Mouse (Mus musculus): ENCODE data around the gene Igsf3. TPM values are rescaled to one million over a fixed set of nuclear protein-coding genes. Genes with fewer than 3 reads are reported as not detected.

The Igsf3 gene
- polyA plus RNA-seq, 2 experiments = 1.3 to 3.2 TPM

GRCm38 (mm10) chr3:101404620-101405415 is 27.9 kb downstream of the Igsf3 start:
- H3K27ac ChIP-seq = no peak overlapping the region
- no peaks in the 10 kb centered on the region; a peak in 1 of 4 replicates for H3K4me1 ChIP-seq (replicated peaks; ENCODE audit: control insufficient read depth in 2 of 2, insufficient read depth in 2 of 2, low read length in 1 of 2)

GRCm38 (mm10) chr3:101405495-101405894 is 28.6 kb downstream of the Igsf3 start:
- Histone ChIP-seq H3K9me3 (ENCODE audit: control insufficient read depth, low read length) (no peaks in the 10 kb centered on the region), H3K27me3 (ENCODE audit: control insufficient read depth, insufficient read depth, low read length) (no peaks in the 10 kb centered on the region), H3K4me2 (ENCODE audit: low read depth) (no peak overlapping the region), H3K9ac (replicated peaks) (no peak overlapping the region), H3K27ac (no peak overlapping the region), H3K4me3 (ENCODE audit: insufficient read depth in 1 of 2, low read depth in 2 of 2, low read length in 2 of 2) (no peak overlapping the region), H3K4me1 (replicated peaks; ENCODE audit: control insufficient read depth in 2 of 2, insufficient read depth in 2 of 2, low read length in 1 of 2) (no peaks in the 10 kb centered on the region; a peak in 2 of 4 replicates), H3K36me3 (replicated peaks; ENCODE audit: control insufficient read depth, insufficient read depth, low read depth) (no peaks in the 10 kb centered on the region)
- WGBS (ENCODE audit: insufficient replicate concordance) = 68% methylated on average over 10 of the region's 10 CpGs
- TF ChIP-seq CTCF (IDR thresholded peaks at IDR 0.05; ENCODE audit: low read depth) (no peak), EP300 (IDR thresholded peaks at IDR 0.05; ENCODE audit: low read depth) (no peak)
- no peak for DNase-seq (ENCODE audit: low read depth in 3 of 3, low spot score in 3 of 3)
- no peak for ATAC-seq (ENCODE audit: insufficient read depth)

More at GRCm38 (mm10) chr3:101404620-101405415, 27.9 kb downstream of the Igsf3 start:
- TF ChIP-seq EP300 (IDR thresholded peaks at IDR 0.05; ENCODE audit: low read depth) (no peak), CTCF (IDR thresholded peaks at IDR 0.05; ENCODE audit: low read depth) (no peak)
- Histone ChIP-seq H3K4me2 (ENCODE audit: low read depth) (no peak overlapping the region), H3K9me3 (ENCODE audit: control insufficient read depth, low read length) (no peaks in the 10 kb centered on the region), H3K36me3 (replicated peaks; ENCODE audit: control insufficient read depth, insufficient read depth, low read depth) (no peaks in the 10 kb centered on the region), H3K27me3 (ENCODE audit: control insufficient read depth, insufficient read depth, low read length) (no peaks in the 10 kb centered on the region), H3K9ac (replicated peaks) (no peak overlapping the region), H3K4me3 (ENCODE audit: insufficient read depth in 1 of 2, low read depth in 2 of 2, low read length in 2 of 2) (no peak overlapping the region)
- no peak for DNase-seq (ENCODE audit: low read depth in 3 of 3, low spot score in 3 of 3)
- WGBS (ENCODE audit: insufficient replicate concordance) = 72% methylated on average over 13 of the region's 13 CpGs
- ATAC-seq (ENCODE audit: insufficient read depth) = no peak

GRCm38 (mm10) chr3:101406097-101406496 is 29.2 kb downstream of the Igsf3 start:
- Histone ChIP-seq H3K4me3 (ENCODE audit: insufficient read depth in 1 of 2, low read depth in 2 of 2, low read length in 2 of 2) (no peak overlapping the region), H3K9ac (replicated peaks) (no peak overlapping the region), H3K4me2 (ENCODE audit: low read depth) (no peak overlapping the region), H3K27ac (no peak overlapping the region), H3K36me3 (replicated peaks; ENCODE audit: control insufficient read depth, insufficient read depth, low read depth) (no peaks in the 10 kb centered on the region), H3K9me3 (ENCODE audit: control insufficient read depth, low read length) (no peaks in the 10 kb centered on the region), H3K27me3 (ENCODE audit: control insufficient read depth, insufficient read depth, low read length) (no peaks in the 10 kb centered on the region), H3K4me1 (replicated peaks; ENCODE audit: control insufficient read depth in 2 of 2, insufficient read depth in 2 of 2, low read length in 1 of 2) (peaks cover 0 to 2% of the 10 kb centered on the region in 2 experiments; a peak in 2 of 4 replicates)
- 57% methylated on average over 3 of the region's 3 CpGs for WGBS (ENCODE audit: insufficient replicate concordance)
- ATAC-seq (ENCODE audit: insufficient read depth) (no peak), DNase-seq (ENCODE audit: low read depth in 3 of 3, low spot score in 3 of 3) (no peak)
- TF ChIP-seq CTCF (IDR thresholded peaks at IDR 0.05; ENCODE audit: low read depth) = no peak
- TF ChIP-seq EP300 (IDR thresholded peaks at IDR 0.05; ENCODE audit: low read depth) = no peak

GRCm38 (mm10) chr3:101407568-101407967 is 30.7 kb downstream of the Igsf3 start:
- TF ChIP-seq CTCF (IDR thresholded peaks at IDR 0.05; ENCODE audit: low read depth) = no peak
- no peak for TF ChIP-seq EP300 (IDR thresholded peaks at IDR 0.05; ENCODE audit: low read depth)
- Histone ChIP-seq H3K9ac (replicated peaks) (no peak overlapping the region), H3K4me3 (ENCODE audit: insufficient read depth in 1 of 2, low read depth in 2 of 2, low read length in 2 of 2) (no peak overlapping the region), H3K4me2 (ENCODE audit: low read depth) (no peak overlapping the region), H3K27ac (no peak overlapping the region), H3K36me3 (replicated peaks; ENCODE audit: control insufficient read depth, insufficient read depth, low read depth) (no peaks in the 10 kb centered on the region), H3K9me3 (ENCODE audit: control insufficient read depth, low read length) (no peaks in the 10 kb centered on the region), H3K4me1 (replicated peaks; ENCODE audit: control insufficient read depth in 2 of 2, insufficient read depth in 2 of 2, low read length in 1 of 2) (peaks cover 0 to 7% of the 10 kb centered on the region in 2 experiments; a peak in 2 of 4 replicates), H3K27me3 (ENCODE audit: control insufficient read depth, insufficient read depth, low read length) (no peaks in the 10 kb centered on the region)
- DNase-seq (ENCODE audit: low read depth in 3 of 3, low spot score in 3 of 3) (no peak), ATAC-seq (ENCODE audit: insufficient read depth) (no peak)
- WGBS (ENCODE audit: insufficient replicate concordance) = 45% methylated on average over 8 of the region's 8 CpGs

- H3K9me3 ChIP-seq (ENCODE audit: control insufficient read depth, low read length) = no peaks in the 10 kb centered on the region
- H3K4me1 ChIP-seq (replicated peaks; ENCODE audit: control insufficient read depth in 2 of 2, insufficient read depth in 2 of 2, low read length in 1 of 2) = peaks cover 0 to 7% of the 10 kb centered on the region in 2 experiments; a peak in 2 of 4 replicates
- H3K4me3 ChIP-seq (ENCODE audit: insufficient read depth in 1 of 2, low read depth in 2 of 2, low read length in 2 of 2) = no peak overlapping the region
- DNase-seq (ENCODE audit: low read depth in 3 of 3, low spot score in 3 of 3) (no peak), ATAC-seq (ENCODE audit: insufficient read depth) (no peak)
- H3K9ac ChIP-seq (replicated peaks) = no peak overlapping the region
- TF ChIP-seq EP300 (IDR thresholded peaks at IDR 0.05; ENCODE audit: low read depth) = no peak
- no peak for TF ChIP-seq CTCF (IDR thresholded peaks at IDR 0.05; ENCODE audit: low read depth)
- WGBS (ENCODE audit: insufficient replicate concordance) = 63% methylated on average over 20 of the region's 20 CpGs
- H3K4me2 ChIP-seq (ENCODE audit: low read depth) = no peak overlapping the region
- H3K36me3 ChIP-seq (replicated peaks; ENCODE audit: control insufficient read depth, insufficient read depth, low read depth) = no peaks in the 10 kb centered on the region
- no peaks in the 10 kb centered on the region for H3K27me3 ChIP-seq (ENCODE audit: control insufficient read depth, insufficient read depth, low read length)
- no peak overlapping the region for H3K27ac ChIP-seq
These were observed 32.3 kb downstream of the Igsf3 start for GRCm38 (mm10) chr3:101408953-101409750.

Measured in liver, embryonic 14.5 days (tissue).